8 mouse cellular contexts compared by ENCODE assay signal in genomic region chr11:53085367-53085766, GRCm38 (mm10).
DNase-seq lines count a peak whose midpoint lies in the region; TF ChIP-seq lines count a peak whose summit lies in the region.

No protein-coding gene starts in this region.

- peaks cover 4% of the 10 kb centered on the region; the same call in 1 of the 2 replicates for H3K9me3 ChIP-seq in E14TG2a.4 (ENCODE audit: low read length)

- H3K4me3 ChIP-seq in E14TG2a.4 (replicated peaks; ENCODE audit: low read length): no peak overlapping the region

- peaks cover 2% of the 10 kb centered on the region; the same call in 1 of the 2 replicates for H3K27me3 ChIP-seq in E14TG2a.4 (ENCODE audit: insufficient read depth, low read length)

- peaks cover 22% of the 10 kb centered on the region for H3K4me1 ChIP-seq in E14TG2a.4 (replicated peaks; ENCODE audit: low read depth, low read length)

- DNase-seq in kidney, adult 18-20 months: peak; percentile 19
- no peak for DNase-seq in kidney, adult 11 months
- DNase-seq in T-cell, adult 2 months (ENCODE audit: low spot score): peak; percentile 42
- DNase-seq in lung, postnatal 4 days: peak; percentile 31 to 57
- DNase-seq in left cerebral cortex, adult 18-20 months (ENCODE audit: low spot score in 2 of 2): no peak
- DNase-seq in right cerebral cortex, adult 18-20 months: no peak
- DNase-seq in right cerebral cortex, postnatal 25 days: no peak

- H3K36me3 ChIP-seq in E14TG2a.4 (ENCODE audit: insufficient read depth, low read length): no peaks in the 10 kb centered on the region

- peak; percentile 19; the same call in 1 of the 2 replicates for TF ChIP-seq CTCF in E14TG2a.4 (conservative IDR thresholded peaks at IDR 0.05; ENCODE audit: low read length)

Comparison
In these comparisons a context has a peak if more than half of its experiments do, and no peak if none do; other contexts are left out.
1. DNase-seq: peak in kidney, adult 18-20 months (single experiment), T-cell, adult 2 months (single experiment) and lung, postnatal 4 days (2 of 2); none in kidney, adult 11 months (single experiment), left cerebral cortex, adult 18-20 months (0 of 2), right cerebral cortex, adult 18-20 months (single experiment) and right cerebral cortex, postnatal 25 days (single experiment).